Mouse (Mus musculus): ENCODE measurements around the gene Gnb3.

Gene Gnb3

DNA sequence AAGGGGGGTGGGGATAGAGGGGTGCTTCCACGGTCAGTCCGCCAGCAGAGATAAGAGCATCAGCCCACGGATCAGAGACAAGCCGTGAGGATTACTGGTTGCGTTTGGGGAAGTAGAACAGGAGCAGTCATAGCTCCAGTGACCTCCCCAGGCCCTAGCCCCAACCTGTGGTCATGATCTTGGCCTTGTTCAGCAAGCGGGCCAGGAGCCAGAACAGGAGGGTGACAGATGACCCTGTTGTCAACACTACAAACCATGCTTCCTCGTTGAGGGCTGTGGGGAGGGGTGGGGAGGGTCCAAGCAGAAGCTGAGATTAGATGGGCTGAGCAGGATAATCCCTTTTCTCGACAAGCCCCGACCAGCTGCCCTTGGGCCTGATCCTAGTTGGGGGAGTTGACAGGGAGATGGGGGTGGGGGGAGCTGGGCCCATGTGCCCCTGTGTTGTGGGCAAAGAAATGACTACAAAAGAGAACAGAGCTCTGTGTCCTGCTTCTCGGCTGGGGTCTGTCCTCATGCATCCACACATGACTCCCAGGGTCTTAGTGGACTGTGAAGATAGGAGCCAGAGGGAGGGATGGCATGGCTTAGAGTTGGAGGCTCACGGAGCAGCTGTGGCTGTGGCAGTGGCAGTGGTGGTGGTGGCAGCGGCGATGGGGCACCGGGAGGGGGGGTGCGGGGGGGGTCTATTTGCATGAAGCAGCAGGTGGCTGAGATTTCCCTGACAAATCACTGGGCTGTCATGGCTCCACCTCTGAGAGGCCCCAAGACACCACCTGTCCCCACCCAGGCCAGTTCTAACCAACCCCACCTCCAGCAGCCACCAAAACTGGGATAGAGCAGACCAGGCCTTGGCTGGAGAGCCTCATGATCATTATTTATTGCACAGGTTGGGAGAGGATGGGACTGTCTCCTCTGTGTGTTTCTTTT is at the start of gene Gnb3:
Gene Gnb3 (minus strand): TSS at position 35 of the 927 bp plus-strand sequence.
- DNase-seq (ENCODE audit: low spot score) = no peak

- DNase-seq (ENCODE audit: low spot score) = no peak
Measured at GRCm38 (mm10) chr6:124888555-124889125, 48.6 kb upstream of the Gnb3 start.

DNA sequence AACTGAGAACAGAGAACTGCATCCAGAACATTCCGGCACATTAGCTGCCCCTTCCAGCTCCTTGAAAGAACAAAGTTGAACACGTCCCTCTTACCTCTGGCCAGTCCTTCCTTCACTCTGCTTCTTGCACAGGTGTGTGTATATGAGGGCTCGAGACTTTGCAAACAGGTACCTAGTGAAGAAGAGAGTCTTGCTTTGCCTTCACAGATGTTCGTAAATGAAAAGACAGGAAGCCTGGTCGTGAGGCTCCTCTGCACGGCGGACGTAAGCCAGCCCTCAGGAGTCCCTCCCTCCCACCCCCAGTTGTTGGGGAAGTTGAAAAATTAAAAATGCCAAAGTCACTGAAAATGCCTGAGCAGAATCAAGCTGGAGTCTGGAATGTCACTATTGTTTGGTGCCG is 47.9 kb upstream of the Gnb3 start, which contains the start of gene Cd4:
Gene Cd4 (minus strand): TSS at position 236 of the 400 bp plus-strand sequence.
- DNase-seq (ENCODE audit: low spot score) = no peak

- no peak for DNase-seq (ENCODE audit: low spot score)
Measured at GRCm38 (mm10) chr6:124885956-124886381, 45.9 kb upstream of the Gnb3 start.

DNA sequence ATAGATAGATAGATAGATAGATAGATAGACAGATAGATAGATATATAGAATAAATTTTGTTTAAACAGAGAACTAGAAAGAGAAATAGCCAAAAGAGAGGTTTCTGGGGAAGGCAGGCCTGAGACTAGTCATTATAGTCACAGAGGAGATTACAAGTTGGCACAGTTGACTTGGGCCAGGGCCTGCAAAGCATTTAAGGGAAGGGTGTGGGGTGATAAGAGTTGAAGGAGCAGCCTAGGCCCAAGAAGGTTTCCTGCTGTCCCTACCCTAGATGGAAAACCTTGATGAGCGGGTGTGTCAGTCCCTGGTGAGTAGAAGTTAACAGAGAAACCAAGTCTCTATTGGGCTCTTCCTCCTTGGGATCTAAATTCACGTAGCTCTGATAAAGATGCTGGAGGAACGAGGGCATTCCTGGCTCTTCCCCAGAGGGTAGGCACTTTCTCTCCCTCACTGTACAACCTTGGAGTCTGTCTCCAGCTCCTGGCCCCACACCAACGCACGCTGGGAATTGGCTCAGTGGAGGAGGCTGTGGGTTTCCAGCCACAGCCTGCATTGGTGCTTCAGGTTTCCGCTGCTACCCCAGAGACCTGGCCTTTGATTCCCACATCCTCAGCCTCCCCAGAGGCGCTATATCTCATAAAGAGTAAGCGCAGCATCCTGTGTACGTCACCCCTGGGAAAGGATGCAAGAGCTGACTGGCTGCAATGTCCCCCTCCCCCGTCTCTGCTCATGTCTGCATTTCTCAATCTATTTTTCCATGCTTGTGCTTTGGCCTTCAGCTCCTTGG is 44.8 kb upstream of the Gnb3 start:
- no peak for DNase-seq (ENCODE audit: low spot score)

DNA sequence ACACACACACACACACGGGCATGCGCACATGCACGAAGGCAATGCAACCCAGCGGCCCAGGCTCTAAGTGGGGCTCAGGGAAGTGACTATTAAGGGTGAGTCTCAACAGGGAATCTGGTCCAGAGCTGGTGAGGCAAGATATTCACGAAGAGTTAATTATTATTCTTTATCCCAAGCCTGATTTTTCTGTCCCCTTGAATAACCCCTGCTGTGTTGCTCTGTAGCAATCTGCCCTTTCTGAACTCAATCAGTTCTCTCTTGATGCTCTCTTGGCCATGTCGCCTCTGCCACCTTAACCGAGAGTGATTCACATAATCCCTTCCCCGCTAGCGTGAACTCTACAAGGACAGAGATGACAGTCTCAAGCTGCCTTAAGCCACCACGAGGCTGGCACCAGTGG is 43.3 kb upstream of the Gnb3 start:
- no peak for DNase-seq (ENCODE audit: low spot score)

DNA sequence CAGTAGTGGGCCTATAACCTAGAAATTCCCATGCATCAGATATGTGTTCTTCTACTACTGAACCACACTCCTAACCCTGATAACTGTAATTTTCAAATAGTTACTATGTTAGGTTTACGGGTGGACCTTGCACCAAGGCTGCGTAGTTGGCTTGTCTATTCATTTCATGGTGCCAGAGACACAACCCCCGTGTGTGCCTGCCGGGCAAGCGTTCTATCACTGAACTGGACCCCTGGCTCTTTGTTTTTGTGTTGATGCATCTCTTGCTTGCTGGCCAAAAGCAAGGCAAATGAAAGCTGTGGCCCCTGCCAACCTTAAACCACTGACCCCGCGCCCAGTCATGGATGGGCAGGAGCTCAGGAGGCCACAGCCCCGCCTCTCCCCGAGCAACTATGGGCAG is 41.7 kb upstream of the Gnb3 start:
- DNase-seq (ENCODE audit: low spot score) = no peak

- no peak for DNase-seq (ENCODE audit: low spot score)
Measured at GRCm38 (mm10) chr6:124879390-124879789, 39.3 kb upstream of the Gnb3 start.

- no peak for DNase-seq (ENCODE audit: low spot score)
Measured at GRCm38 (mm10) chr6:124874348-124874747, 34.3 kb upstream of the Gnb3 start.

DNA sequence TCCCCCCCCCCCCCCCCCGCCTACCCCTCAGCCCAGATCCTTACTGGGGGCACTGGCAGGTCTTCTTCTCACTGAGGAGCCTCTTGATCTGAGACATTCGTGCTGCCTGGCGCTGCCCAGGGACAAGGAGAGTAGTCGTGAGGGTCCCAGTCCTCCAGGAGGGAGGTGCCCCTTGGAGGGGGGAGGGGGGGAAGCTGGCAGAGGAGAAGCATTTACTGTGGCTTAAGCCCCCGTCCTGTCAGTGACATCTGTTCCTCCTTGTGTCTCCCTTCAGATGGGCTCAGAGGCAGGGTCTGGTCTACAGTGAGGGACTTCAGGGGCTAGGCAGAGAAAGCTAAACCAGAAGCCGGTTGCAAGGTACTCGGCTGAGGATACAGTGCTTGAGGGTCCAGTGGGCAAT is 26.5 kb upstream of the Gnb3 start:
- no peak for DNase-seq (ENCODE audit: low spot score)

DNA sequence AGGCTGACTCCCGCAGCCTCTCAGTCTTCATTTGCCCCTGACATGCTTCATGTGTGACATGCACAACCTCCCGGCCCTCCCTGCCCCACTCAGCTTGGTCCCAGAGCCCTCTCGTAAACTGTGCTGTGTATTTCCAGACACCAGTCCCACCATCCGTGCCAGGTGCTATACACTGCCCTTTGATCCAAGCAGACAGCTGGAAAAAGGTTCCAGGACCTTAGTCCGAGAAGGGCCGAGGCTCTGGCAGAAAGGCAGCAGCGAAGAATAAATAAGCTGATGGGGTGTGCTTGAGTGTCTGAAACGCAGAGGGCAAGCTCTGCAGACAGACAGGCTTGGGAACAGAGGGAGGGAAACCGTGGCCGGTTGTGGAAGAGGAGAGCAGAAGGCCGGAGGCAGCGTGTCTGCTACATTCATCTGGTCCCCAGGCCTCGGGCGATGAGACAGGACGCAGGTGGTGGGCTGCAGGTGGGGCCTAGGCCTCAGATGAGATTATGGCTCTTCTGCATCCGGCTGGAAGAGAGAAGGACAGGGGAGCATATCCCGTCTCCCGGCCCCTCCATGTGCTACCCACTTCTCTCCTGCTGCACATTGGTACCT is 25.8 kb upstream of the Gnb3 start:
- no peak for DNase-seq (ENCODE audit: low spot score)

- peak; percentile 43 for DNase-seq (ENCODE audit: low spot score)
Measured at GRCm38 (mm10) chr6:124863658-124864298, 23.7 kb upstream of the Gnb3 start, which contains the start of gene Gpr162. Gene Gpr162, minus strand, starts transcription at chr6:124863983.

DNA sequence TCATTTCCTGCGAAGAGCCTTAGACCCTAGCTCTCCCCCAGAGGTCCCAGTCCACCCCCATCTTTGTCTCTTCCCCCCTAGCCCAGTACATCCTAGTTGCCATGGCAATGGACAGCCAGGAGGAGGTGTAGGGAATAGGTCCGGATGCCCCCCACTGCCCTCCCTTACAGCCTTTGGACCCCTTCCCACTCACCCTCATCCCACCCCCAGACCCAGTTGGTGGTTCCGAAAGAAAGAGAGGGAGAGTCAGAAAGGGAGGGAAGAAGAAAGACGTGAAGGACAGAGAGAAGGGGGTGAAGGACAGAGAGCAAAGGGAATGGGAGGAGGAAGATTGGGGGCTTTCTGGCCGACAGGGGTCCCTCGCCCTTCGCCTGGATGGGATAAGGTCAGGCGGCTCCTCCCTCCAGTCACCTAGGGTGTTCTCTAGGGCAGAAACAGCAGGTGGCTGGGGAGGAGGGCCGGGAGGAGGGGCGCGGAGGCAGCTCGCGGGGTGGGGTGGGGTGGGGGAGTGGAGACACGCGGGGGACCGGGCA is 23.1 kb upstream of the Gnb3 start:
- DNase-seq (ENCODE audit: low spot score) = no peak

DNA sequence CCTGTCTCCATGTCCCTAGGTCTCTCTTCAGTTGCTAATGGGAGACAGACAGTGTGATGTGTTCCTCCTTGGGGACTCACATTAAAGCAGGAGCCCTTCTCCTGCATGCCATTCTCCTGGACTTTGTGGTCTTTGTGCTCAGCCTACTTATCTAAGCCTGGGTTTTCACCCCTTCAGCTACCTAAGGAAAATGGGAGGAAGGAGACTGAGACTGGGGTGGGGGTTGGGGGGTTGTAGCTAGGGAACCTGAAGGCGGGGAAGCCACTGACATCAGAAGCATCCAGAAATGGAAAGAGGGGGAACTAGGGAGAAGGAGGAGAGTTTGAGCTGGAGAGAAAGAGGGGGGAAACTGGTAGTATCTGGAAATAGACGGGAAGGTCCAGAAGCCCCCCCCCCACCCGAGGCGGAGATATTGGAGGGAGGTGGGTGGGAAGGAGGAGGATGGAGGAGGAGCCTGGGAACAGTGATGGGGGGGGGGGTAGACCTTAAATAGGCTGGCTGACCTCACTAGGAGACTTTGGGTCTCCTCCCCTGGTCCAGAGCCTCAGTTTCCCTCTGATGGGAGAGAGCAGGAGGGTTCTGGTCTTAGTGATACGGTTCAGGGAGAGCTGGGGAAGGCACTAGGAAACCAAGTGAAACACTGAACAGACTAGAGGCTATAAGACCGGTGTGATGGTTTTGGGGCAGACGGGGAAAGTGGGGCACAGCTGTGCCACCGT is 22.5 kb upstream of the Gnb3 start:
- DNase-seq (ENCODE audit: low spot score) = no peak

GRCm38 (mm10) chr6:124861802-124862201 is 21.7 kb upstream of the Gnb3 start:
- DNase-seq (ENCODE audit: low spot score) = no peak

GRCm38 (mm10) chr6:124861266-124861665 is 21.2 kb upstream of the Gnb3 start:
- DNase-seq (ENCODE audit: low spot score) = no peak

DNA sequence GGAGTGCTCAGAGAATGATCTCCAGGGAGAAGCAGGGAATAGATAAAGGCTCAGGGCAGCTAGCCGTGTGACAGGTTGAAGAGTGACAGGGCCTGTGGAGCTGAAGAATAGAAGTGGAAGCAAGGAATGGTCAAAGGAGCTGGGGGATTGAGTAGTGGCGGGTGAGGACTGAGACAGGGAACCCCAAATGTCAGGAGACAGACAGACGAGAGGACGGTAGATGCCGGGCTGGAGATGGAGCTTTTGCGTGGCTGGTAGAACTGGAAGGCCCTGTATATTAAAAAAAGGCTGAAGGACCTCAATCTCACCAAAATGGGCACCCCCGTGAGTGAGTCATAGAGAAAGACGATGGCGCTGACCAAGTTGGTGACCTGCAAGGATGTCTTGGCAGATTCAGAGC is 20.4 kb upstream of the Gnb3 start:
- no peak for DNase-seq (ENCODE audit: low spot score)

GRCm38 (mm10) chr6:124859725-124860124 is 19.6 kb upstream of the Gnb3 start:
- peak; percentile 61 for DNase-seq (ENCODE audit: low spot score)

DNA sequence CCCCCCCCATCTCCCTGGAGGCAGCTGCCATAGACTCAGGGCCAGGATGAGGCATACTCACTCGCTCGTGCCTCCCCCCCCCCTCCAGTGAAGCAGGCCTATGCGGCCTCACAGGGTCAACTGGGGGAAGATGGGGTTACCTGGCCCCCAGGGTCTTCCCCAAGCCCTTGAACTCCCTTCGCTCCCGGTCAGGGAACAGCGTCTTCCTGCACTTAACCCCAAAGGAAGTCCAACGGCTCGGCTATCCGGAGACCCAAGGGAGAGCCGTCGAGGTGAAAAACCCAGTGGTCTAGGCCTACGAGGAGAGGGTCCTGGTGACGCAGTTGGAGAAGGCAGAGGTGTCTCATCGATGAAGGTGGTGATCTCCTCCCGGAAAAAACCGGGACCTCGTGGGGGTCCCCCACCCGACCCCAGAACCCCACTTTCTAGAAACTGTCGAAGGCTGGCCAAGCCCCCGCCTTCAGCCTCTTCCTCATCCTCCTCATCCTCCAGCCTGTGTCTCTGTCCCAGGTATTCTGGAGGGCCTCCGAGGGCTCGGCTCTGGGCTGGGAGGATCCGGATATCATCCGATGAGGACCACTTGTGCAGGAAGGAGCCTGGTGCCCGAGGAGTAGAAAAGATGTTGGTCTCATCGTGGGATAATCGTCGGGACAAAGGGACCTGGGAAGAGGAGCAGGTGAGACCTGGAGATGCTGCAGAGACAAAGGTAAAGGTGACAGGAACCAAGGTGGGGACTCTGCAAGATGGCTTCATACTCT is 18.7 kb upstream of the Gnb3 start:
- DNase-seq (ENCODE audit: low spot score) = no peak
